Mouse (Mus musculus): ENCODE data around the gene Midn. TPM values are rescaled to one million over a fixed set of nuclear protein-coding genes. Genes with fewer than 3 reads are reported as not detected.
A peak's percentile ranks its signal among the peaks of the same experiment; 100 is the strongest.

Midn gene
- polyA plus RNA-seq (2015; fragmentation: Nextera tagmentation; extraction: Ambion mirVana) = 2.9 and 3.1 TPM in 2 replicates

- peak; percentile 38 for ATAC-seq (ENCODE audit: insufficient read depth)
- Histone ChIP-seq H3K4me2 (peak within 1 kb of the TSS; percentile 96), H3K4me3 (replicated peaks) (peak within 1 kb of the TSS; percentile 70), H3K4me1 (replicated peaks) (peaks cover 88% of the 10 kb centered on the region), H3K9ac (peak within 1 kb of the TSS; percentile 87), H3K27me3 (no peaks in the 10 kb centered on the region), H3K9me3 (replicated peaks) (no peaks in the 10 kb centered on the region), H3K27ac (replicated peaks) (peak within 1 kb of the TSS; percentile 96), H3K36me3 (replicated peaks) (peaks cover 62% of the 10 kb centered on the region)
- under 1% methylated on average over 38 of the region's 42 CpGs for WGBS (ENCODE audit: insufficient replicate concordance)
Measured at GRCm38 (mm10) chr10:80147719-80148601, at the start of gene Midn. Gene Midn (plus strand): TSS chr10:80148272.

DNA sequence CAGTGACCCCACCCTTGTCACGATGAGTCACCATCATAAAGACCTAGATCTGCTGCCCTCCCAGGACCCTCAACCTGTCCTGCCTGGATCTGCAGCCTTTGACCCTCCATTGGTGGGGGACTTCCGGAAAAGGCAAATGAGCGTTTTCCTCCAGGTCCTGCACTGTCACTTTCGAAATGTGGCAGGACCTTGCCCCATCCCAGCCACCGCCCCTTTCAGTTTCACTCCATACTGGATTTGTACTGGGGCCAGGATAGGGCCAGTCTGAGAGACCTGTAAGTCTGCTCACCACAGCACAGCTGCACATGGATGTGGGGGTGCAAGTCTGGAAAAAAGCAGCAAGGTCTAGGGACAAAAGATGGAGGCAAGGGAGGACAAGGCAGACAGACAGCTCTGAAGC lies 49.4 kb upstream of the Midn start:
- peaks cover 95% of the 10 kb centered on the region for H3K4me1 ChIP-seq (replicated peaks)
- H3K9ac ChIP-seq = no peak overlapping the region
- H3K4me2 ChIP-seq = peak overlapping the region; percentile 36
- H3K4me3 ChIP-seq (replicated peaks) = no peak overlapping the region
- H3K27me3 ChIP-seq = no peaks in the 10 kb centered on the region
- H3K9me3 ChIP-seq (replicated peaks) = no peaks in the 10 kb centered on the region
- no peaks in the 10 kb centered on the region for H3K36me3 ChIP-seq (replicated peaks)
- ATAC-seq (ENCODE audit: insufficient read depth) = 0 out of 2 replicates have a peak, but pooled peaks have one; percentile 9
- H3K27ac ChIP-seq (replicated peaks) = peak overlapping the region; percentile 65
- 70% methylated on average over 5 of the region's 5 CpGs for WGBS (ENCODE audit: insufficient replicate concordance)

- peak overlapping the region; percentile 97 for H3K4me3 ChIP-seq (replicated peaks)
- peak overlapping the region; percentile 93 for H3K27ac ChIP-seq (replicated peaks)
- H3K4me2 ChIP-seq = peak overlapping the region; percentile 86
- H3K27me3 ChIP-seq = no peaks in the 10 kb centered on the region
- no peak for ATAC-seq (ENCODE audit: insufficient read depth)
- 49% methylated on average over 11 of the region's 11 CpGs for WGBS (ENCODE audit: insufficient replicate concordance)
- peak overlapping the region; percentile 97 for H3K9ac ChIP-seq
- H3K9me3 ChIP-seq (replicated peaks) = no peaks in the 10 kb centered on the region
- no peaks in the 10 kb centered on the region for H3K36me3 ChIP-seq (replicated peaks)
- peaks cover 92% of the 10 kb centered on the region for H3K4me1 ChIP-seq (replicated peaks)
Measured at GRCm38 (mm10) chr10:80100982-80101381, 47.1 kb upstream of the Midn start.

GRCm38 (mm10) chr10:80102216-80102915 lies 45.7 kb upstream of the Midn start:
- Histone ChIP-seq H3K36me3 (replicated peaks) (no peaks in the 10 kb centered on the region), H3K4me3 (replicated peaks) (peak overlapping the region; percentile 97), H3K27ac (replicated peaks) (peak overlapping the region; percentile 93), H3K4me1 (replicated peaks) (peaks cover 84% of the 10 kb centered on the region), H3K9ac (peak overlapping the region; percentile 97), H3K4me2 (peak overlapping the region; percentile 86), H3K9me3 (replicated peaks) (no peaks in the 10 kb centered on the region), H3K27me3 (no peaks in the 10 kb centered on the region)
- WGBS (ENCODE audit: insufficient replicate concordance) = under 1% methylated on average over 53 of the region's 59 CpGs
- ATAC-seq (ENCODE audit: insufficient read depth) = peak; percentile 74

DNA sequence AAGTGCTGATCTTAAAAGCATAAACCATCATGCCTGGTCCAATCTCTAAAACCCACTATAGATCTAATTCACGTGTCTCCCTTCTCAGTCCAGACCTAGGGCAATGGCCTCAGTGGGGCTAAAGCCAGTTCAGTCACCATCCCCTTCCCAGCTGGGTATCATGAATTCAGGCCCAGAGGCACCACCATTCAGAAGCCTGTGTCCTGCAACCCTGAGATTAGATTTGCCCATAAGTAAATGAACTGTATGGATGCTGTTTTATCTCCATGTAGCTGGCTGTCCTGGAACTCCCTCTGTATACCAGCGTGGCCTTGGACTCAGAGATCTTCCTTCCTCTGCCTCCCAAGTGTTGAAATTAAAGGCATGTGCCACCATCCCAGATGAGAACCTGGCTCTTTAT lies 45.0 kb upstream of the Midn start:
- ATAC-seq (ENCODE audit: insufficient read depth) = peak; percentile 66
- Histone ChIP-seq H3K4me3 (replicated peaks) (peak overlapping the region; percentile 97), H3K4me1 (replicated peaks) (peaks cover 81% of the 10 kb centered on the region), H3K4me2 (peak overlapping the region; percentile 86), H3K27ac (replicated peaks) (peak overlapping the region; percentile 93), H3K9ac (peak overlapping the region; percentile 97), H3K27me3 (no peaks in the 10 kb centered on the region), H3K36me3 (replicated peaks) (no peaks in the 10 kb centered on the region), H3K9me3 (replicated peaks) (no peaks in the 10 kb centered on the region)
- WGBS (ENCODE audit: insufficient replicate concordance) = 43% methylated on average over 2 of the region's 2 CpGs

DNA sequence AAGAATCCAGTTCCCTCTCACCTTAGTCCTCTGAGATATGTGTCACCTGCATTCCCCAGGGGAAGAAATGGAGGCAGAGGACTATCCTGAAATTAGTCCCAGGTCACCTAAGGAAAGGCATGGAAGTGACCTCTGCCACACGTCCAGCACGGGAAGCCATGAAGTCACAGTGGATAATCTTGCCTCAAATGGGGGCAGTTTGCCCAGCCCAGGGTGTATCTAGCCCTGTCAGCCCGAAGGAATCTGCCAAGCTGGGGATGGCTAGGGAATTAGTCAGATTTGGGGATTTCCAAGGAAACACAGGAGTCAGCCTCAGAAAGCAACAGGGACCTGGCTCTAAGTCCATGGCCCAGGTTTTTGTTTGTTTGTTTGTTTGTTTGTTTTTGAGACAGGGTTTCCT lies 43.9 kb upstream of the Midn start:
- peak overlapping the region; percentile 93 for H3K27ac ChIP-seq (replicated peaks)
- no peaks in the 10 kb centered on the region for H3K9me3 ChIP-seq (replicated peaks)
- no peak overlapping the region for H3K4me2 ChIP-seq
- H3K36me3 ChIP-seq (replicated peaks) = no peaks in the 10 kb centered on the region
- H3K4me1 ChIP-seq (replicated peaks) = peaks cover 70% of the 10 kb centered on the region
- no peaks in the 10 kb centered on the region for H3K27me3 ChIP-seq
- no peak for ATAC-seq (ENCODE audit: insufficient read depth)
- no peak overlapping the region for H3K9ac ChIP-seq
- H3K4me3 ChIP-seq (replicated peaks) = no peak overlapping the region
- WGBS (ENCODE audit: insufficient replicate concordance) = 71% methylated on average over 3 of the region's 3 CpGs

- no peak for ATAC-seq (ENCODE audit: insufficient read depth)
- peaks cover 57% of the 10 kb centered on the region for H3K4me1 ChIP-seq (replicated peaks)
- H3K9ac ChIP-seq = no peak within 1 kb of the TSS
- H3K4me3 ChIP-seq (replicated peaks) = peak within 1 kb of the TSS; percentile 9; the same call in 1 of the 2 replicates
- peak within 1 kb of the TSS; percentile 38 for H3K4me2 ChIP-seq
- H3K9me3 ChIP-seq (replicated peaks) = no peaks in the 10 kb centered on the region
- H3K27ac ChIP-seq (replicated peaks) = peak within 1 kb of the TSS; percentile 93
- H3K27me3 ChIP-seq = no peaks in the 10 kb centered on the region
- H3K36me3 ChIP-seq (replicated peaks) = no peaks in the 10 kb centered on the region
- WGBS (ENCODE audit: insufficient replicate concordance) = 41% methylated on average over 5 of the region's 5 CpGs
Measured at GRCm38 (mm10) chr10:80105460-80105859, 42.6 kb upstream of the Midn start, which contains the start of gene Sbno2. Gene Sbno2 (minus strand): TSS chr10:80105571.

- WGBS (ENCODE audit: insufficient replicate concordance) = 65% methylated on average over 5 of the region's 5 CpGs
- Histone ChIP-seq H3K27ac (replicated peaks) (peak overlapping the region; percentile 48; the same call in 1 of the 2 replicates), H3K4me2 (peak overlapping the region; percentile 38; the same call in 1 of the 2 replicates), H3K4me3 (replicated peaks) (no peak overlapping the region), H3K9me3 (replicated peaks) (no peaks in the 10 kb centered on the region), H3K27me3 (no peaks in the 10 kb centered on the region), H3K4me1 (replicated peaks) (peaks cover 53% of the 10 kb centered on the region), H3K36me3 (replicated peaks) (no peaks in the 10 kb centered on the region), H3K9ac (no peak overlapping the region)
- ATAC-seq (ENCODE audit: insufficient read depth) = no peak
Measured at GRCm38 (mm10) chr10:80105926-80106325, 42.1 kb upstream of the Midn start.

- no peak for ATAC-seq (ENCODE audit: insufficient read depth)
- no peaks in the 10 kb centered on the region for H3K27me3 ChIP-seq
- no peak overlapping the region for H3K27ac ChIP-seq (replicated peaks)
- H3K36me3 ChIP-seq (replicated peaks) = no peaks in the 10 kb centered on the region
- no peak overlapping the region for H3K9ac ChIP-seq
- no peak overlapping the region for H3K4me2 ChIP-seq
- no peak overlapping the region for H3K4me3 ChIP-seq (replicated peaks)
- 62% methylated on average over 6 of the region's 6 CpGs for WGBS (ENCODE audit: insufficient replicate concordance)
- no peaks in the 10 kb centered on the region for H3K9me3 ChIP-seq (replicated peaks)
- H3K4me1 ChIP-seq (replicated peaks) = peaks cover 44% of the 10 kb centered on the region
Measured at GRCm38 (mm10) chr10:80107678-80108077, 40.4 kb upstream of the Midn start.

GRCm38 (mm10) chr10:80114341-80115284 lies 33.5 kb upstream of the Midn start:
- Histone ChIP-seq H3K27me3 (no peaks in the 10 kb centered on the region), H3K4me3 (replicated peaks) (peak overlapping the region; percentile 70), H3K4me1 (replicated peaks) (peaks cover 54% of the 10 kb centered on the region), H3K4me2 (peak overlapping the region; percentile 82), H3K27ac (replicated peaks) (peak overlapping the region; percentile 97), H3K9me3 (replicated peaks) (no peaks in the 10 kb centered on the region), H3K36me3 (replicated peaks) (peaks cover 24% of the 10 kb centered on the region), H3K9ac (peak overlapping the region; percentile 83)
- peak; percentile 47 for ATAC-seq (ENCODE audit: insufficient read depth)
- WGBS (ENCODE audit: insufficient replicate concordance) = 2% methylated on average over 27 of the region's 27 CpGs
